Mouse (Mus musculus) embryo, embryonic 11.5 days (tissue): Measurements from ENCODE around the gene Syngap1.
"Not testable (repeated sequence)": the region's sequence is repeated elsewhere in the genome, so short reads cannot be mapped to it uniquely, and the experiment has no call there.

Source experiments
- DNase-seq: peaks from one replicate; pipeline ENCODE4 v3.0.0-alpha.2; 2012; ENCODE audit warnings: low read depth, low spot score

The Syngap1 gene

DNA sequence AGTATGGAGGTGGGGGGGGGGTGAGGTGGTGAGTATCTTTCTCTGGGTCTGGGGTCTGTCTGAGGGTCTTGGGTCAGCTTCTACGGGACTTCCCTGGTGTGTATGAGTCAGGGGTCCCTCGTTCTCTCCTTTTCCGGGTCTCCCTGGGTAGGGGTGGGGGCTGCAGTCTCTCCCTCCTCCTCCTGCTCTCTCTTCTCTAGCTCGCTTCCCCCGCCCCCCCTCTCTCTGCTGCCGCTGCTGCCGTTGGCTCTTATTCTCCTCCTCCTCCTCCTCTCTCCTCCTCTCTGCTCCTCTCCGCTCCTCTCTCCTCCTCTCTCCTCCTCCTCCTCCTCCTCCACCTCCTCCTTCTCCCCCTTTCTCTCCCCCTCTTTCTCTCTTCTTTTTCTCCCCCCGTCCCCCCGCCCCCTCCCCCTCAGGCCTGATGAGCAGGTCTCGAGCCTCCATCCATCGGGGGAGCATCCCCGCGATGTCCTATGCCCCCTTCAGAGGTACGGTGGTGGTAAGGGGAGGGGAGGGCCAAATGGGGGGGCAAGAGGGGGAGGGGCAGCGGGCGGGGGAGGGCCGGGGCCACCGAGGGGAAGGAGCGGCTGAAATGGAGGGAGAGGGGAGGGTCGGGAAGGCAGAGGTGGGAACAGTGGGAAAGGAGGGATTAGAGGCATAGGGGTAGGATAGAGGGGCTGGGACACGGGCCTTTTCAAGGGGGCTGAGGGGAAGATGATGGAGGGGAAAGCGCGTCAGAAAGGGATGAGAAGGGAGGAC lies at the start of gene Syngap1:
TSS of gene Syngap1 (plus strand) at position 223 of the 759 bp plus-strand sequence.
- DNase-seq = no peak

DNA sequence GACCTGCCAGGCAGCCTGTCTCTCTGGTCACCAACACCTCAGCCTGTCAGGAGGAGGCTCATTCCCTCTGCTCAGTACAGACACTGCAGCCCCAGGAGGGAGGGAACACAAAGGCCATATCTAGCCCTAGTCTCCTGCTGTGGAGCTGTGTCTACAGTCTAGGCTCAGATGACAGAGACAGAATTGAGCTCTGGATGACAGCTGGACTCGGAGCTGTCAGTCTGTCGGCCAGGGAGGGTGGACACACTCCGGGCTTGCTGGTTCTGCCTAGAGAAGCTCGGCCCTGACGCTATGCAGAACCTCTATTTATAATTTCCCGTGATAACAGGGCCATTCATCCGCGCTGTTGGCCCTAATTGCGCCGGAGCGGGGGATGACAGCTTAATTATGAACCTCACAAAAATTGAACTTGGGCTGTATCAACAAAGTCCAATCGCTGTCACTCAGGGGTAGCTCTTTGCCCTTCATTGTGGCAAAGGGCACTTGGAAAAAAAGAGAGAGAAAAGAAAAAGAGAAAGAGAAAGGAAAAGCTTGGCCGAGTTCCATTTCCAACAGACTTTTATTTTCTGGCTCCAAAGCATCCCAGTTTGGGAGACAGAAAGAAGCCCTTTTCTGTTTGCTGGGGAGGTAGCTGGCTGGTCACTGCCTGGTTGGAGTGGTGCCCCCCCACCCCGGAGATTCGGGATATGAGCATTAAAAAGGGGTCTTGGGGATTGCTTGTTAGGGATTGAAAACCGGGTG lies 48.2 kb upstream of the Syngap1 start:
- DNase-seq = no peak

DNA sequence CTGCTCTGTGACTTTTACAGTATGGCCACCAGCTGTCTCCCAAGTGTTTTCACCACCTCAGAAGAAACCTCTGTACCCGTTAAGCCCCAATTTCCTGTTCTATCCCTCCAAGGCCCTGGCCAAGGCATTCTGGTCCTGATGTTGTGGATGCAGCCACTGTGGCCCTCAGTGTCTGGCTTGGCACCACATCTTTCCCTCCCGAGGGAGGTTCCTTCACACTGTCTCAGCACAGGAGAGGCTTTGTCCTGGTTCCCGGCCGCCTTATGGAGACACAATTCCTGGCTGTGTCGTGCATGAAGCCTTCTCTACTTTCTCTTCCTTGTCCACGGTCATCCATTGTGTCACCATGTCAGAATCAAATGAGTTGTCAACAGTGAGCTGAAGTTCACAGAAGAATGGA lies 47.6 kb upstream of the Syngap1 start:
- DNase-seq = no peak

DNA sequence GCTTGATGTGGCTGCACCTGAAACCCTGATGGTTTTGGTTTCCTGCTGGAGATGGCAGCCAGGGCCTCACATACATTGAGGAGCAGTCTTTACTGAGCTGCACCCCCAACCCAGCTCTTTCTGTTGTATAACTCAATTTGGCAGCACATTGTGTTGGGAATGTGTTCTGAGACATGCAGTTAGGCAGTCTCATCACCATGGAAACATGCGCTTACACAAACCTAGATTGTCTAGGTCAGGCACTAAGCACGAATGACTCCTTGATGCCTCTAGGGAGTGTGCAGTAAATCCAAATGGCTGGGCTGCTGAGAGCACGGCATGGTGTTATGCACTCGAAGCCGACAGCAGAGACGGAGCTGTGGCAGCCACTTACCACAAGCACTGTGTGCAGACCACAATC lies 46.7 kb upstream of the Syngap1 start:
- DNase-seq = no peak

DNA sequence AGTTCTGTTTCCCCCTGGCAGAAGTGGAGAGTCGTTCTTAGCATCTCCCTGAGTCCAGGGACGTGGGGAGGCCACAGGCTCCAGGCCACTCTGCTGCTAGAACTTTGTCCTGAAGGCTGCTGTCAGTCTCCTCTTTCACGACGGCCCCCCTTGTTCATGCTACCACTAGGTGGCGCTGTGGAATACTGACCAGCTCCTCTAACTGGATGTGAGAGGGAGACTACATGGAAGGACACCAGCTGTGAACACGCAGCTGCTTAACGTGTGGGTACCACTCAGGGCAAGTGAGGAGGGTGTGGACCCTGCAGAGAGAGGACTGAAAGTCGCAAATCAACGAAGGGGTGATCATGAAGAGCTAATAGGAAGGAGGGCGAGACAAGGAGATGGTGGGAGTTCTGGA lies 45.5 kb upstream of the Syngap1 start:
- peak; percentile 58 for DNase-seq

DNA sequence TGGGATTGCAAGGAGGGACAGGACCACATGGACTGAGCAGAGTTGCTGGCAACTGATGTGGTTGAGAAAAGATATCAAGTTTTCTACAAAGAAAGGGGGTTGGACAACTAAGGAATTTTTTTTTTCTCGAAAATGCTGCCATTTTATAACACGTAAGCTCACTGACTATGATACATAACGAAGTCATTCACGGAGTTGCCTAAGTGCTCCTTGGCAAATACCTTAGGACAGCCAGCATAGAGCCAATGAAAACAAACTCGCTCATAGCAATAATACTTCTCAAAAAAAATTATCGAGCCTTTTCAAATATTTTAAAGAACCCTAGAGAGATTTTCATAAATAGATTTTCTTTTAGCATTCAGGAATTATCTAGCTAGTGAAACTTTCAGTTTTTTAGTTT lies 40.1 kb upstream of the Syngap1 start:
- DNase-seq = no peak

DNA sequence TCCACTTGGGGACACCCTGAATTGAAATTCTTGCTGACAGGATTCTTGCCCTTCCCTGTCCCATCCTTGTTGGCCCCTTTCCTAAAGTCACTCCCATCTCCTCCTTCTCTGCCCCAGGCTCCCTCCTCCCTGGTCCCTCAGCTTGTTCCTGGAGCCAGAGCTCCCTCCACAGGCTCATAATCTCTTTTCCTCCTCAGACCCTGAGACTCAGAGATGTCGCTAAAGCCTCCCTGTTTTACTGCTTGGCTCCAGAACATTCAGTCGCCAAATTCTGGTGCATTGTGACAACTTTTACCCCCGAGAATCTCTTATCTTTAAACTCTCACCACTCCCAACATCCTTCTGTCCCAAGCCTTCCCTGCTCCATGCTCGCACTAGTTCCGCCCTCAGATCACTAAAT lies 36.7 kb upstream of the Syngap1 start:
- DNase-seq = no peak

DNA sequence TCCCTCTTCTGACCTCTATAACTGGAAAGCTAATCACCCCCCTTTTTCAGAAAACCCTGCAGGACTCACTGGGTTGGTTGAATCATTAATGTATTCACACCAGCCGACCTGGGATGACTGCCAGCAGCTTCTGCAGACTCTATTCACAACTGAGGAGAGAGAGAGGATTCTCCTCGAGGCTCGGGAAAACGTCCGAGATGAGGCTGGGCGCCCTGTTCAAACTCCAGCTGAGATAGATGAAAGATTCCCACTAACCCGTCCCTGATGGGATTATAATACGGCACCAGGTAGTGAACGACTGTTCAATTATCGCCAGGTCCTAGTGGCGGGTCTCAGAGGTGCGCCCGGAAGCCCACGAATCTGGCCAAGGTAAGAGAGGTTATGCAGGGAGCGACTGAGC lies 33.5 kb upstream of the Syngap1 start:
- DNase-seq = not testable (repeated sequence)

DNA sequence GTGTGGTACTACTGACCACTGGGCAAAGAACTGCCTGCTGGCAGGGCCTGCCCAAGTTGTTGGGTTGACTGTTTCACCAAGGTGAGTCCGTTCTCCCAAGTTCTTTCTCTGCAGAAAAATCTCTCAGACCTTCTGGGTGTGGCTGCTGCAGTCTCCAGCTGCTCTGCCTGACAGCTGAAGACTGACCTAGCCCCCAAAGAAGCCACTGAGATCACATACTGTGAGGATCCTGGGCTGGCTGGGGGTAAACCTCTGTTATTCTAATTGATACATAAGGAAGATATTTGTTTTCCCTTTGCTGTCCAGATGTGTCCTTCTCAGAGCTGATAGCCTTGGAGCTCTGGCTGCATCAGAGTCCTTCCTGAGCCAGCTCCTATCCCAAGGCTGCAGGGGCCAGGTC lies 25.8 kb upstream of the Syngap1 start:
- DNase-seq = no peak

DNA sequence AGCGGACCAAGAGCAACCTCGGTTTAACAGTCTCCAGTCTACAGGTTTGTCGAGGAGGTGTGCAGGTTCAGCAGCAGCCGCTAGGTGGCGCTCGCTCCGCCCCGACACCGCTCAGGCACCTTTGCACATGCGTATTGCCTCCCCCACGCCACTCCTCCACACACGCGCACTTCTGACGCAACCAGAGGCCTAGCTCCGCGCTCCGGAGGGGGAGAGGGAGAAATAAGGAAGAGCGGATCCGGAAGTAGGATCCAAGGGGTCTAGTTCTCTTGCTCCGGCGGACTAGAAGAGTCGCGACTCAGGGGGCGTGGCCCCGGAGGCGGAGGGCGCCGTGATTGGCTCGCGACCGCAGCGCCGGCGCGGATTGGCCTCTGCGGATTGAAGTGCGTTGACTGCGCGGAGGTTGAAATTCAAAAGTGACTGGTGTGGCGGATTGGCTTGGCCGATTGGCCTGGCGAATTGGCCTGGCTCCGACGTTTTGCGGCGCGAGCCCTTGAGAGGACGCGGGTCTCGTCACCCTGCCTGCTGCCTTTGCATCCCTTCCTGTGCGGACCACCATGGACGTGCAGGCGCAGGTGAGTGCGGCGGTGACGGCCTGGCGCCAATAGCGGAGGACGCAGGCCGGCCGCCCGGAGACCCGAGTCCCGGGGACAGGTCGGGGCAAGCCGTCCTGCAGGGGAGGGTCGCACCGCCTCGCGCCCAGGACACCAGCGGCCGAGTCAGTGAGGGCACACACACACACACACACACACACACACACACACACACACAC lies 24.2 kb upstream of the Syngap1 start, which contains the start of gene Kifc5b:
TSS of gene Kifc5b (plus strand) at position 381 of the 772 bp plus-strand sequence.
- peak; percentile 99 for DNase-seq

DNA sequence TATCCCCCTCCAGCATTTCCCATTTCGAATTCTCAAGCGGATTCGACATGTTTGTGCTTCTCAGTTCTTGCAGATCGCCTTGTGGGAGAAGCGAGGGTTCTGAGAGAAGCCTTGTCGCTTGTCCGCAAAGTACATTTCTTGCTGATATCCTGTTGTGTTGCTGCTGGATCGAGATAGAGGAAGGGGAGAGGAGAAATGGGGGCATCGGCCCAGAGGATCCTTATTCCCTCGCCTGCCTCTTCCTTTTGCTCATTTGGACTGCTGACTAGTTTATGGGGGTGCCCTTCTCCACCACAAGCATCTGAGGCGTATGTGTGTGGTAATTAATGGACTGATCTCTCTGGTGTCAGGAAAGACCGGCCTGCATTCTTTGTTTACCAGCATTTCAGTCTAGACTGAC lies 23.5 kb upstream of the Syngap1 start:
- DNase-seq = not testable (repeated sequence)

DNA sequence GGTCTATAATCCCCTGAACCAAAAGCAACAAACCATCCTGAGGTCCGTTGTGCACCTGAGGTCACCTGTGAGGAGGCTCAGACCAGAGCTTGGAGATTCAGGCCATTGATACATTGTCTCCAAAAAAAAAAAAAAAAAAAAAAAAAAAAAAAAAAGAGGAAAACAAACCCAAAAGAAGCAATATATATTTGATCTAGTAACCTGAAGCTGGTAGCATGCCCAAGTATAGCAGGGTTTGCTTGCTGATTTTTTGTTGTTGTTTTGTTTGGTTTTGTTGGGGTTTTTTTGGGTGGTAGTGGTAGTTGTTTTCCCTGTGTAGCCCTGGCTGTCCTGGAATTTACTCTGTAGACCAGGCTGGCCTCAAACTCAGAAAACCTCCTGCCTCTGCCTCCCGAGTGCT lies 22.7 kb upstream of the Syngap1 start:
- DNase-seq = no peak

DNA sequence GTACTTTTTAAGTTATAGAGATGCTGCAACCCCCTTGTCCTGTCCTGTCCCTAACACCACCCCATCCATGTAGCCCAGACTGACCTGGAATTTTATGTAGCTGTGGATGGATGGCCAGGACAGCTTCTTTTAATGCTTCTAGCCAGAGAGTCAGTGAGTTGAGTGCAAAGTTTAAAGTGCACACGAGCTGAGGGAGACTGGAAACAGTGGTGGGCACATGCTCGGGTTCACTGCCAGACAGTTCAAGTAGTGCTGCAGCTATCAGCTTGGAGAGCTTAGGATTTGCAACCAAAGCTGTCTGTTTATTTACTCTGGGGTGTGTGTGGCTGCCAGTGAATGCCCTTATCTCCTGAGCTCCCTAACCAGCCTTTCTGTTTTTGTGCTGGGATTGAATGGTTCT lies 21.5 kb upstream of the Syngap1 start:
- DNase-seq = not testable (repeated sequence)

DNA sequence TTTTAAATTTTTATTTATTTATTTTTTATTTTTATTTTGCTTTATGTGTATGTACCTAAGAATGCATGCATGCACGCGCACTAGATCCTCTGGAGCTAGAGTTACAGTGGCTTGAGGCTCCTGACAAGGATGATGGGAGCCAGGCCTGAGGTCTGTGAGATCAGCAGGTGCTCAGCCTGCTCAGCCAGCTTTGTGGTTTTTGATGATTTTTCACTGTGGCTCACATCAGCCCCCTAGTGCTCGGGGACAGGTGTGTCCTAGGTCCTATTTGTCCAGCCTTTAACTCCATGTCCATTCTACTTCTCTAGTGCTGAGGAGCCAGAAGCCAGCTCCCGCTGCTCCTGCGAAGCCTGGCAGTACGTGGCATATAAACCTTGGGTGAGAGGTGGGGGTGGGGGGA lies 18.7 kb upstream of the Syngap1 start:
- not testable (repeated sequence) for DNase-seq

DNA sequence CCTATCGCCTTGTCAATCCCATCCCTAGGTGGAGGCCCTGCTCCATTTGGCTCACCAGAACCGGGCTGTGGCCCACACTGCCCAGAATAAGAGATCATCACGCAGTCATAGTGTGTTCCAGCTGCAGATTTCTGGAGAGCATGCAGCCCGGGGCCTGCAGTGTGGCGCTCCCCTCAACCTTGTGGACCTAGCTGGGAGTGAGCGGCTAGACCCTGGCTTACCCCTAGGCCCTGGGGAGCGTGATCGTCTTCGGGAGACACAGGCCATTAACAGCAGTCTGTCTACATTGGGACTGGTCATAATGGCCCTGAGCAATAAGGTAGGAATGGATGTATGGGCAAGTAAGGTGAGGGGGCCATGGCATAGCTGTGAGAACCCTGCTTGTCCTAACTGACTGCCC lies 15.6 kb upstream of the Syngap1 start:
- not testable (repeated sequence) for DNase-seq

DNA sequence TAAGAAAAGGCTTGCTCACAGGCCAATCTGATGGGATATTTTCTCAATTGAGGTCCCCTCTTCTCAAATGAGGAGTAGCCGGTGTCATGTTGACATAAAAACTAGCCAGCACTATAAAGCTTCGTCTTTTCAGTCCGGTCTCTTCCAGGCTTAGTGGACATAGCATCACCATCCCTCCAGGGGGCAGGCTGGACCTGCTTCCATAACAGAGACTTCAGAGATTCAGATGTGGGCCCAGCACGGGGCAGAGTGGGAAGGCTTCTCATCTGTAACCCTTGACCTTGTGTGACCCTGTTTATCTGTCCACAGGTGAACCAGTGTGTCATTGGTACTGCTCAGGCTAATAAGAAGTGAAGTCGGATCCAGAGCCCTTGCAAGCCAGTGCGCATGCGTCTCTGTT lies 9.3 kb upstream of the Syngap1 start:
- not testable (repeated sequence) for DNase-seq

DNA sequence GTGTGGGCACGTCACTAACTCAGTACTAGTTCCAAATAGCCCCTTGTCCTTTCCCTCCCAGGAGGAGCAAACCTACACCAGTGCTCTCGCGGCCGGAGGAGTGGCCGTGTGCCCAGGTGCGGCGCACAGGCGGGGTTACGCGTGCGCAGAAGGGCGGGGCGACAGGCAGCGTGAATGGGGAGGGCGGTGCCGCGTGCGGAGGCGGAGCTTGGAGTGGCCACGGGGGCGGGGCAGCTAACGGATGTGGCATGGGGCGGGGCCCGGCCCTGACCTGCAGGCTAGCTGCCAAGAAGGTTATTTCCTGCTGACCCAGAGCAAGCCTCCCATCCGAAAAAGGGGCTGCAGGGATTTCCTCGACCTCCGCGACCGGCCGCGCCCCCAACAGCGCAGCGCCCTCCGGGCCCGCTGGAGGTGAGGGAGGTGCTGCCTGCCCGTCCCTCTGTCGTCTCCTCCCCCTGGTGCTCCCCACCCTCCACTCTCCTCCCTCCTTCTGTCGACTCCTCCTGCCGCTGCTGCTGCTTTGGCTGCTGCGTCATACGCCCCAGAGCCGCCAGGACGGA lies 8.1 kb upstream of the Syngap1 start, which contains the start of gene Phf1:
TSS of gene Phf1 (plus strand) at position 214 of the 560 bp plus-strand sequence.
- peak; percentile 85 for DNase-seq

DNA sequence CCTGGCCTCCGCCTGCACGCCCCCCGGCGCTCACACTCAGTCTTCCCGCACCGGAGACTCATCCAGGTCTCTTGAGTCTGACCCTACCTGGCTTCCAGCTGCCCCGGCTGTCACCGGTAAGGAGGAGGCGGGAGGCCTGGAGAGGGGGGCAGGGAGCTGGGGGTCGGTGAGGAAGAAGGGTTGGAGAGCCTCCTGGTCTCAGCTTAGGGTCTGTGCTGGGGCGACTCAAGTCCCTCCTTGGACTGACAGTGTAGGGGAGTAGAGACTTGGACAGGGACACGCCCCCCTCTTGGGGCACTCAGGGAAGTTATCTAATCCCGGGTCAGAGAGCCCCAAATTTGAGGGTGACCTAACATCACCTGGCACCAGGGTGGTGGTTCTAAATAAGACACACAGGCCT lies 7.6 kb upstream of the Syngap1 start:
- no peak for DNase-seq

DNA sequence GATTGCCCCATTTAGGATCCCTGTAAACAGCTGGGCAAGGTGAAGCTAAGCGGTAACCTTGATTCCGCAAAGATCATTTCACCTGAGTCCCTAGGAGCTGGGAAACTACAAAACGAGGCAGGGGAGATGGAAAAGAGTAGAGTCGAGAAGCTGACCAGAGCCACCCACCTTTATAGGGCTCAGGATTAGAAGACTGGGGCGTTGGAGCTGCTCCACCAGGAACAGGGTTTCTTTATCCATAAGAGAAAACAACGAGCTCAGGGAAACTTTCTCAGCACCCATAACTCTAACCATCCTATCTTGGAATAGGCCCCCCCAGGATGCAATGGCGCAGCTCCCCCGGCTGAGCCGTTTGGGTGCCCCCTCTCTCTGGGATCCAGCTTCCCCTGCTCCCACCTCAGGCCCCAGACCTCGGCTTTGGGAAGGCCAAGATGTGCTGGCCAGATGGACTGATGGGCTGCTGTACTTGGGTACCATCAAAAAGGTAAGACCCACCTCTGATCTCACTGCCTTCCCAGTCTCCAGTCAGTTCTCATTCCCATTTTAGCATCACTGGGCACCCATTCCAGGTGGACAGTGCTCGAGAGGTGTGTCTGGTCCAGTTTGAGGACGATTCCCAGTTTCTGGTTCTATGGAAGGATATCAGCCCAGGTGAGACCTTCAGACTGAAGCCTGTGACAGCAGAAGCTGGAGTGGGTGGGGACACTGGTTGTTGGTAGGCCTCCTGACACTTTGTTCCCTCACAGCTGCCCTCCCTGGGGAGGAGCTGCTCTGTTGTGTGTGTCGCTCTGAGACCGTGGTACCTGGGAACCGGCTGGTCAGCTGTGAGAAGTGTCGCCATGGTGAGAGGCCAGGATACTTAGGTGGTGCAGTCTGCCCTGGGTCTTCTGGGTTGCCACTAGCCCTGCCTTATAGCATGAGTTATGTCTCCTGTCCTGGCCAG lies 6.9 kb upstream of the Syngap1 start:
- no peak for DNase-seq

DNA sequence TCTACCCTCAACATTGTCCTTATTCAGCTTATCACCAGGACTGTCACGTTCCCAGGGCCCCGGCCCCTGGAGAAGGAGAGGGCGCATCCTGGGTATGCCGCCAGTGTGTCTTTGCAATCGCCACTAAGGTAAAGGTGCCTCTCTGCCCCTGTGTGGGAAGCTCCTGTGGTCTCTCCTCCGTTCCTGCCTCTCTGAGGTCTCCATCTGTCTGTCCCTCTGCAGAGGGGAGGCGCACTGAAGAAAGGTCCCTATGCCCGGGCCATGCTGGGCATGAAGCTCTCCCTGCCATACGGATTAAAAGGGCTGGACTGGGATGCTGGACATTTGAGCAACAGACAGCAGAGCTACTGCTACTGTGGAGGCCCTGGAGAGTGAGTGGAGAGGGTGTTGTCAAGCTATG lies 6.0 kb upstream of the Syngap1 start:
- no peak for DNase-seq

DNA sequence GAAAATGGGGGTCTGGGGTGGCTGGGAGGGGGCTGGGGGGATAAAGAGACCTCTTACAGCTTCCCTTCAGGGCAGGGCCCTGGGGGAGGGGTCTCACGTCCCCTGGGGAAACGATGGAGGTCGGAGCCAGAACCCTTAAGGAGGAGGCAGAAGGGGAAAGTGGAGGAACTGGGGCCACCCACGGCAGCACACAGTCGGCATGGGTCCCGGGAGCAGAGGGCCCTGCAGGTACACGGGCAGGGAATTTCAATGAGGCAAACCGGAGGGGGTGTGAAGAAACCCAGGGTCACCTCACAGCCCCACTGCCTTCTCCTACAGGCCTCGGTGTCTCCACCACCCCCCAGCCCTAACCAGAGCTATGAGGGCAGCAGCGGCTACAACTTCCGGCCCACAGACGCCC lies 4.6 kb upstream of the Syngap1 start:
- DNase-seq = no peak
